Mouse (Mus musculus): ENCODE data around the gene Stk36. TPM values are rescaled to one million over a fixed set of nuclear protein-coding genes. Genes with fewer than 3 reads are reported as not detected.

Stk36 gene
- total RNA-seq (2021) = 1 to 10 TPM; 2.9 to 4.2 TPM
- long read RNA-seq, experiment 1 = 0 reads
- long read RNA-seq, experiment 2, partial matches to known transcripts = 1 of 1 reads
- long read RNA-seq, experiment 2, other reads (novel, unspliced or antisense) = 0 of 1 reads

DNA sequence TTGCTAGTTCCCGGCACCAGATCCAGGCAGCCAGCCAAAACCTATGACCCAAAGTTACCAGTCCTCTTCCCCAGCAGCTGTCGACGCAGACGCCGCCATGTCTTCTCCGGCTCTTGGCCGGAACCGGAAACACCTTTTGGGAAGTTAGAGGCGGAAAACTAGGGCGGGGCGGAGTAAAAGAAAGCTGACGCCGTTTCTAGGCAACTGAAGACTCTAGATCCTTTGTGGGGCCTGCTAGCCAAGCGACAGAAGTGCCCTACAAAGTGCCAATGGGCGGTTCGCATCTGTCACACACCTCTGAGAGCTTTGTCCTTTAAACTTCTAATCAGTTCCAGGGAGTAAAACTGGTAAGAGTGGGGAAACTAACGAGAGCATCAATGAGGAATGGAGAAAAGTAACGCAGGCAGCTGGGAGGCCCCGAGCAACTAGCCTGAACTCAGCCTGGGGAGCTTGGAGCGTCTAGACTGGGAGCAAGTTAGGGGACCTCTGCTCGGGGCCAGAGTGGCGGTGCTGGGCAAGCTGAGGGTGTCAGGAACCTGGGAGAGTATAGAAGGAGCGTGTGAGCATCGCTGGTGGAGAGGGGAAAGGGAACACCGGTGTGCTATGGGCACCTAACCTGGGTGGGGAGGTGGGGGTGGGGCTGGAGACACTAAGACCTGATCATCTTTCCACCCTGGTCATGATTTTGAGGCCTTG lies at the start of gene Stk36, which contains the start of gene Rnf25:
Gene Stk36 (plus strand): TSS at position 179 of the 696 bp plus-strand sequence.
Gene Rnf25 (minus strand): TSS at position 131 of the 696 bp plus-strand sequence.
- DNase-seq = peak; percentile 89

- no peak for DNase-seq
Measured at GRCm38 (mm10) chr1:74559061-74559460, 42.2 kb upstream of the Stk36 start.

- DNase-seq = no peak
Measured at GRCm38 (mm10) chr1:74565834-74566233, 35.4 kb upstream of the Stk36 start.

GRCm38 (mm10) chr1:74569739-74570719 lies 31.2 kb upstream of the Stk36 start:
- DNase-seq = no peak

- no peak for DNase-seq
Measured at GRCm38 (mm10) chr1:74582621-74583020, 18.6 kb upstream of the Stk36 start.

DNA sequence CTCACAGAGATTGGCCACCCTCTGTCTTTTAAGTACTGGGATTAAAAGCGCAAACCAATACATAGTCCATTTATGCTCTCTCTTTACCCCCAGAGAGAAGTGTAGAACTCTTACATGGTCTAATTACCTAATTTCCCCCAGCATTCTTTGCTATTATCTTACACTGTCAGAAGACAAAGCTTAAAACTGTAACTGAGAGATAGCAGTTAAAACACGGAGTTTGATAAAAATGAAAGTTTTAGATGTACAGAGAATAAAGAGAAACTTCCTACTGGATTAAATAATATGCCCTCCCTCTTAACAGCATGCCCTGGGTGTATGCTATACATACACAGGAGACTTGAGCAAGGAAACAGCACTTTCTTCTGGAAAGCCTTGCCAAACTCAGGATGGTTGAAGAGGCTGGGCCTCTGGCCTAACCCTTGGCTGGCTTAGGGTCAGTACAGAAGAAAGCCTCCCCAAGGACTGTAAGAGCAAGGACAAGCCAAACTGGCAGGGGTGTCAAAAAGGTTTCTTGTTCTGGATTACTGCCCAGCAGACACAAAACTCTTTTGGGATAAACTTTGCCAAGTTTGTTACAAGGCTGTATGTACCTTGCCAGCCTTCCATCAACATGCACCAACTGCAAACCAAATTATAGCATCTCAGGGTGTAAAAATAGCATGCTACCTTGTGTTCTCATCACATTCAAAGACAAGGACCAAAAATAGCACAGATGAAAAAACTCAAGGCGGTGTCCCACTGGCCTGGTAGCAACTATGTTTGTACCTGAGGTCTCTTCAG lies 16.4 kb upstream of the Stk36 start:
- DNase-seq = no peak

- DNase-seq = no peak
Measured at GRCm38 (mm10) chr1:74587233-74587772, 13.9 kb upstream of the Stk36 start.

GRCm38 (mm10) chr1:74587773-74588445 lies 13.3 kb upstream of the Stk36 start, which contains the start of the genes Zfp142 and Bcs1l:
TSS of gene Zfp142 (minus strand) at chr1:74588246.
TSS of gene Bcs1l (plus strand) at chr1:74588289.
- peak; percentile 99 for DNase-seq

- no peak for DNase-seq
Measured at GRCm38 (mm10) chr1:74594434-74594833, 6.8 kb upstream of the Stk36 start.

GRCm38 (mm10) chr1:74600501-74601266 lies 561 bp upstream of the Stk36 start:
- no peak for DNase-seq

GRCm38 (mm10) chr1:74624183-74624582 lies 22.9 kb downstream of the Stk36 start:
- DNase-seq = no peak

DNA sequence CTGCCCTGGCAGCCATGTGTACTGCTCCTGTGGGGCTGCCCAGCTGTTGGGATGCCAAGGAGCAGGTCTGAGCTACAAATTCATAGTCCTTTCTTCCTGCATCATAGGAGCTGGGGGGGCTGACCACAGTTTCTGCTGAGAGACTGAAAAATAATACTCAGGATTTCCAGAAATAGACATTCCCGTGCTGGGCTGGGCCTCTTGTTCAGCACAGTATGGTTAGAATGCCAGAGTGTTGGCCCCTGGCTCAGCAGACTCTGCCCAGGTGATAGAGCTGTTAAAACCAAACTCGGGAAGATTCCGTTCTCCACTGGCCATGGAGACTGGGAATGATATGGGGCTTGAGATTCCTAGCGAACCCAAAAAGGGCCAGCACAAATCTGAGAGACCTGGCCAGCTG lies 24.8 kb downstream of the Stk36 start:
- DNase-seq = no peak

- no peak for DNase-seq
Measured at GRCm38 (mm10) chr1:74628001-74628400, 26.8 kb downstream of the Stk36 start.

- no peak for DNase-seq
Measured at GRCm38 (mm10) chr1:74632734-74633133, 31.5 kb downstream of the Stk36 start.

GRCm38 (mm10) chr1:74643524-74643923 lies 42.3 kb downstream of the Stk36 start:
- DNase-seq = no peak

DNA sequence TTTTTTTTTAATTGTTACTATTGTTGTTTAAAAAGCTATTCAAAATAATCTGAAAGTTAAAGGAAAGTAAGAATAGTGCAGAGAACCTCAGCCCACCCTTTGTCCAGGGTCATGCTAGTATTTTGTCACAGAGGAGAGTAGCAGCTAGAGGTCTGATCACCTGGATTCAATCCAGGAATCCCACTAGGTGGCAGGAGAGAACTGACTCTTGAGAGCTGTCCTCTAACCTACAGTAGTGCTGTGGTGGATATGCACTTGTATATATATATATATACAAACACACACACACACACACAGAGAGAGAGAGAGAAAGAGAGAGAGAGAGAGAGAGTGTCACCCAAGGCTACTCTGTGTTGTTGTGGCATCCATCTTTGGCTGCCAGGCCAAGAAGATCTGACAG lies 42.7 kb downstream of the Stk36 start:
- peak in 1 of 2 experiments; percentile 9 for DNase-seq

DNA sequence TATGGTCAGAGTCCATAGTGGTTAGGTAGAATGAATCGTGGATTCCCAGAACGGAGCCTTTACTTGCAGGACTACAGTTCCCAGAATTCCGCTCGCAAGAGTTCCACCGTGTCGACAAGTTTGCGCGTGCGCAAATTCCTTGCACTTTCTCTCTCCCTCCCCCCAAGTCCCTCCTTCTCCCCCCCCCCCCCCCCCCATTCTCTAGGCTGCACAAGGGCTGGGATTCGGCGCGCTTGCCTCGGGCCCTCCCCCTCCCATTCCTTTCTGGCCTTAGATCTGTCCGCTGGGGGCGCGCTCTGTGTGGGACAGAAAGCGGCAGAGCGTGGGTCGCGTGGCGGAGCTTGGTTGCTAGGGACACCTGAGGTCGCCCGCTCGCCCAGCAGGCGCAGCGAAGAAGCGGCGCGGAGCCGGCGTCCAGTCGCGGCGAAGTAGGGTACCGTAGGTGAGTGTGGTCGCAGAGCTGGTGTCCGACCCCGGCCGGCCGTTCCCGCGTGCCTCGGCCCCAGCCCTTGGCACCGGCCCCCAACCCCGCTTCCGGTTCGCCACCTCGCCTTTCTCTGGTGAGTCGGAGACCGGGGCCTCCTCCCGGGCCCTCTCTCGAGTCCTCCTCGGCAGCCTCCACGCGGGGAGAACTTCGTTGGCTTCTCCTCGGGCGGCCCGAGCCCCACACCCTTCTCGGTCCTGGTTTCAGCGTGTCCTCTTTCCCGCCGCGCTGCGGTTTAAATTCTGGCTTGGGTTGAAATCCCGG lies 60.4 kb downstream of the Stk36 start, which contains the start of gene Ttll4:
Gene Ttll4 (plus strand): TSS at position 298 of the 748 bp plus-strand sequence.
- DNase-seq = peak; percentile 96 to 97

DNA sequence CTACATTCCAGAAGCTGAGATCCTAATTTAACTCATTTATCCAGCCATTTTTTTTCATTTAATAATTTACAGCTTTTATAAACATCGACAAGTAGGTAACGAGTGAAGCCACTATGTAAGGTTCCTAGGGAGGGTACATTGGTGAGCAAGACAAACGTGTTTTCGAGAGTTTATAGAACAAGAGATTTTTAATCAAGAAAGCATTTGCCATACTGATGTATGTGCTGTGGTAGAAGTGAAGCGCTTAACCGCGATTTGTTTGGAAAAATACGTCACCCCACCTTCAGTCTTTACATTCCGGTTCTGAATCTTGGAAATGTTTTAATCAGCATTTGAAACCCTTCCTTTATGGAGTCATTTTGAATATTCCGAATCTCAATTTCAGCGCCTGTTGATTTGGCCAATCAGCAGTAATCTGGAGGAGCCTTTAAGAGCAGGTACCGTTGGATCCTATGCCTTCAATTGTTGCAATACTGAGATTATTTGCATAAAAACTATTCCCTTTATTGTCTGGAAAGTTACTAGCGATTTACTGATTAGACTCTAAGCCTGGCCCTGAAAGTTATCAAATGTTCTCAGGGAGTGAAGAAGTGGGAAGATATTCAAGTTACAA lies 61.1 kb downstream of the Stk36 start:
- DNase-seq = no peak

- DNase-seq = no peak
Measured at GRCm38 (mm10) chr1:74665153-74665552, 63.9 kb downstream of the Stk36 start.

Measured in adrenal gland, postnatal 36 days (tissue).